Mouse (Mus musculus) MEL (cell line): ENCODE data around the gene Odf2l. TPM values are rescaled to one million over a fixed set of nuclear protein-coding genes. Genes with fewer than 3 reads are reported as not detected.

Experiments
- DNase-seq: peaks from one replicate; pipeline ENCODE4 v3.0.0; 2011; ENCODE audit warnings: low read depth, low spot score
- H3K27ac ChIP-seq: 2 replicates; pipeline ENCODE4 v1.5.1; 2012; ENCODE audit warnings: low read depth, mild to moderate bottlenecking, control low read depth, low read length, moderate library complexity; ENCODE audit not compliant: control insufficient read depth
- H3K27me3 ChIP-seq, 2 experiments: fragments of 150-350 bp in 1 of 2; sonication (generic) in 1 of 2; 2 replicates each; pipeline ENCODE4 v1.6.1; 2012; ENCODE audit warnings: low read length in 2 of 2, mild to moderate bottlenecking in 2 of 2, improper control_type of control experiment in 1 of 2, moderate library complexity in 1 of 2; ENCODE audit not compliant: insufficient read depth in 2 of 2, control insufficient read depth in 1 of 2
- H3K36me3 ChIP-seq, 2 experiments: 2 replicates each; pipeline ENCODE4 v1.6.1; 2012 to 2014; ENCODE audit warnings: low read length in 2 of 2, improper control_type of control experiment in 1 of 2, inconsistent platforms in 1 of 2, mild to moderate bottlenecking in 1 of 2; ENCODE audit not compliant: insufficient read depth in 2 of 2, control insufficient read depth in 1 of 2
- H3K4me1 ChIP-seq, 2 experiments: fragments of 150-350 bp in 1 of 2; sonication (generic) in 1 of 2; 2 replicates each; pipeline ENCODE4 v1.6.1; 2012; ENCODE audit warnings: low read length in 2 of 2, improper control_type of control experiment in 1 of 2, mild to moderate bottlenecking in 1 of 2; ENCODE audit not compliant: insufficient read depth in 2 of 2, control insufficient read depth in 1 of 2
- H3K4me3 ChIP-seq, 2 experiments: fragments of 150-350 bp in 1 of 2; sonication (generic) in 1 of 2; 2 replicates each; pipeline ENCODE4 v1.5.1; 2012; ENCODE audit warnings: low read depth in 2 of 2, low read length in 2 of 2, mild to moderate bottlenecking in 2 of 2, moderate library complexity in 2 of 2, control low read depth in 1 of 2, improper control_type of control experiment in 1 of 2; ENCODE audit not compliant: control insufficient read depth in 1 of 2, insufficient read depth in 1 of 2
- H3K79me2 ChIP-seq: 2 replicates; pipeline ENCODE4 v1.6.1; 2012; ENCODE audit warnings: mild to moderate bottlenecking, low read length, moderate library complexity; ENCODE audit not compliant: control insufficient read depth, poor library complexity, insufficient read depth
- H3K9ac ChIP-seq: 2 replicates; pipeline ENCODE4 v1.6.1; 2012; ENCODE audit warnings: low read depth, mild to moderate bottlenecking, control low read depth, low read length, moderate library complexity; ENCODE audit not compliant: control insufficient read depth, poor library complexity, severe bottlenecking
- H3K9me3 ChIP-seq: fragments of 150-350 bp; sonication (generic); replicated peaks from 2 replicates; pipeline ENCODE4 v1.6.1; 2012; ENCODE audit warnings: mild to moderate bottlenecking, low read length, improper control_type of control experiment, moderate library complexity; ENCODE audit not compliant: insufficient read depth
- BHLHE40 ChIP-seq: IDR thresholded peaks from 2 replicates; pipeline ENCODE4 v1.6.1; 2012; ENCODE audit warnings: low read depth, mild to moderate bottlenecking, inconsistent platforms, low read length, improper control_type of control experiment, borderline replicate concordance
- CHD1 ChIP-seq: IDR thresholded peaks from 2 replicates; pipeline ENCODE4 v1.6.1; 2012; ENCODE audit warnings: low read depth, mild to moderate bottlenecking, inconsistent platforms, low read length, improper control_type of control experiment
- CTCF ChIP-seq, 3 experiments: IDR thresholded peaks in 2 of 3; conservative IDR thresholded peaks in 1 of 3; 2 replicates each; pipeline ENCODE4 v1.5.1; 2011 to 2012; ENCODE audit warnings: low read length in 3 of 3, low read depth in 2 of 3, mild to moderate bottlenecking in 2 of 3, improper control_type of control experiment in 1 of 3, inconsistent platforms in 1 of 3, mixed read lengths in 1 of 3, moderate library complexity in 1 of 3; ENCODE audit not compliant: control insufficient read depth in 1 of 3, insufficient read depth in 1 of 3, poor library complexity in 1 of 3, severe bottlenecking in 1 of 3
- ELF1 ChIP-seq: IDR thresholded peaks from 2 replicates; pipeline ENCODE4 v1.6.1; 2014; ENCODE audit warnings: low read depth, mild to moderate bottlenecking, inconsistent platforms, low read length, improper control_type of control experiment, moderate library complexity
- EP300 ChIP-seq, 2 experiments: IDR thresholded peaks; 2 replicates each; pipeline ENCODE4 v1.6.1; 2011; ENCODE audit warnings: improper control_type of control experiment in 2 of 2, low read length in 2 of 2, low read depth in 1 of 2, mild to moderate bottlenecking in 1 of 2
- ETS1 ChIP-seq: IDR thresholded peaks from 2 replicates; pipeline ENCODE4 v1.6.1; 2012; ENCODE audit warnings: low read depth, mild to moderate bottlenecking, inconsistent platforms, low read length, improper control_type of control experiment, moderate library complexity
- GATA1 ChIP-seq: IDR thresholded peaks from 2 replicates; pipeline ENCODE4 v1.6.1; 2011; ENCODE audit warnings: low read depth, low read length, improper control_type of control experiment
- JUND ChIP-seq: IDR thresholded peaks from 2 replicates; pipeline ENCODE4 v1.6.1; 2011; ENCODE audit warnings: low read depth, mild to moderate bottlenecking, improper control_type of control experiment, low read length
- KAT2A ChIP-seq: conservative IDR thresholded peaks from 2 replicates; pipeline ENCODE4 v1.6.1; 2012; ENCODE audit warnings: low read depth, low read length, improper control_type of control experiment, inconsistent platforms
- MAX ChIP-seq: IDR thresholded peaks from 2 replicates; pipeline ENCODE4 v1.6.1; 2011; ENCODE audit warnings: low read length, improper control_type of control experiment
- MAZ ChIP-seq: IDR thresholded peaks from 2 replicates; pipeline ENCODE4 v1.6.1; 2012; ENCODE audit warnings: low read depth, mild to moderate bottlenecking, inconsistent platforms, low read length, improper control_type of control experiment
- MYB ChIP-seq: IDR thresholded peaks from 2 replicates; pipeline ENCODE4 v1.6.1; 2011; ENCODE audit warnings: mild to moderate bottlenecking, low read depth, low read length, improper control_type of control experiment
- MYC ChIP-seq: IDR thresholded peaks from 2 replicates; pipeline ENCODE4 v1.6.1; 2011; ENCODE audit warnings: low read depth, mild to moderate bottlenecking, low read length, improper control_type of control experiment, moderate library complexity
- NELFE ChIP-seq: IDR thresholded peaks from 2 replicates; pipeline ENCODE4 v1.6.1; 2011; ENCODE audit warnings: low read depth, low read length, improper control_type of control experiment
- POLR2A ChIP-seq, 2 experiments: IDR thresholded peaks; 2 replicates each; pipeline ENCODE4 v1.6.1; 2011 to 2012; ENCODE audit warnings: low read length in 2 of 2, mild to moderate bottlenecking in 2 of 2, control low read depth in 1 of 2, improper control_type of control experiment in 1 of 2, low read depth in 1 of 2, moderate library complexity in 1 of 2; ENCODE audit not compliant: control insufficient read depth in 1 of 2, insufficient read depth in 1 of 2, poor library complexity in 1 of 2
- RAD21 ChIP-seq: IDR thresholded peaks from 2 replicates; pipeline ENCODE4 v1.6.1; 2011; ENCODE audit warnings: mild to moderate bottlenecking, low read depth, low read length, improper control_type of control experiment
- RCOR1 ChIP-seq: IDR thresholded peaks from 2 replicates; pipeline ENCODE4 v1.6.1; 2012; ENCODE audit warnings: low read depth, mild to moderate bottlenecking, inconsistent platforms, low read length, improper control_type of control experiment
- SMC3 ChIP-seq: IDR thresholded peaks from 2 replicates; pipeline ENCODE4 v1.6.1; 2011; ENCODE audit warnings: low read depth, low read length, improper control_type of control experiment
- TAL1 ChIP-seq: IDR thresholded peaks from 2 replicates; pipeline ENCODE4 v1.6.1; 2012; ENCODE audit warnings: mild to moderate bottlenecking, inconsistent platforms, low read length, moderate library complexity, mixed read lengths
- TBP ChIP-seq: IDR thresholded peaks from 2 replicates; pipeline ENCODE4 v1.8.0; 2011; ENCODE audit warnings: low read depth, low read length, improper control_type of control experiment
- TCF12 ChIP-seq: IDR thresholded peaks from 2 replicates; pipeline ENCODE4 v1.6.1; 2014; ENCODE audit warnings: low read depth, mild to moderate bottlenecking, inconsistent platforms, low read length, improper control_type of control experiment, moderate library complexity
- USF1 ChIP-seq: IDR thresholded peaks from 2 replicates; pipeline ENCODE4 v1.6.1; 2014; ENCODE audit warnings: low read depth, mild to moderate bottlenecking, inconsistent platforms, low read length, improper control_type of control experiment, moderate library complexity
- ZNF384 ChIP-seq: IDR thresholded peaks from 2 replicates; pipeline ENCODE4 v1.6.1; 2012; ENCODE audit warnings: low read depth, mild to moderate bottlenecking, inconsistent platforms, low read length, improper control_type of control experiment
- polyA plus RNA-seq, 2 experiments: library from polyadenylated mRNA; stranded (reverse) in 1 of 2; unstranded in 1 of 2; fragments of >175 nt in 1 of 2; fragments of >200 nt in 1 of 2; gene quantifications; 2 replicates each; pipeline versions ENCODE4 v1.2.1 to v1.2.4; 2012; ENCODE audit warnings: low replicate concordance in 2 of 2, low read depth in 1 of 2; ENCODE audit not compliant: insufficient read length in 2 of 2, insufficient read depth in 1 of 2, missing spikeins in 1 of 2
- total RNA-seq: library from RNA; depleted of rRNA; stranded (reverse); fragments of 300-350 nt; gene quantifications from 2 replicates; pipeline ENCODE4 v1.2.3, GENCODE M21; 2012

Gene Odf2l
- total and polyA plus RNA-seq, 3 experiments: 12.6 to 15.0 TPM; not detected in 1

DNA sequence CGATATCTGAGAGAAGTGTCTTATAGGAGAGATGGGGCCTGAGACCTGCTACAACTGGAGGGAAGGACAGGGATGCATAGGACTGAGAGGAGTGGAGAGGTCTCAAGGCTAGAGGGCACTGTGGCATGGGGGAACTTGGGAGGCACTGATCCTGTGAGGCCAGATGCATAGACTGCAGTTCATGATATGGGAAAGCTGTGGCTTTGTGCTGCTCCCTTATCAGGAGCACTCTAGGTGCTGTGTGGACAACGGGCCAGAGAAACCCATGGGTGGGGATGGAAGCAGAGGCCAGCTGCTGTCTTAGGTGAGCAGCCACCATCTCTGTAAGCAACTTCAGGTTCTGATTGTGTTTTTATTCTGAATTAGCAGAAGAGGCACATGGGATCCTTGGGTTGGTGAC is 3.2 kb upstream of the Odf2l start (continued):
- TF ChIP-seq MYC: no peak
- no peak for TF ChIP-seq USF1
- no peak for TF ChIP-seq ELF1
- no peak for TF ChIP-seq BHLHE40
- no peak for TF ChIP-seq SMC3
- peak; percentile 12 to 51; a peak in 2 of 4 replicates for TF ChIP-seq EP300 (IDR thresholded peaks at IDR 0.05; ENCODE audit: low read depth in 1 of 2, low read length in 2 of 2)

DNA sequence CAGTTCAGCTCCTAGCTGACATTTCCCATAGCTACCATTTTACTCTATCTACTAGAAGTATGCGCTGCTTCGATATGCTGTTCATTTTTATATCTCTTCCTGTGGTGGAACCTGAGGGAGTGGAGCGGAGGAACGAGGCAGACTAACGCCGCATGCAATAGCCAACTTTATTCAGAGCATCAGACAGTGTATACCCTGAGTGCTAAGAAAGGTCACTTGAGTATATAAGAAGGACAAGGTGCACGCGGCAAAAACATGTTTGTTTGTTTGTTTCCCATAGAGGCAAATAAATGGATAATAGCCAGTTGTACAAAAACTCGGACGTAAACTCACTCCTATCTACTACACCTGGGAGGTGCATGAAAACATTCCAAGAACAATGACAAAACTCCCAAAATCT is 751 bp upstream of the Odf2l start:
- peak overlapping the region; percentile 70 for H3K9ac ChIP-seq
- H3K4me3 ChIP-seq: peak overlapping the region; percentile 71 to 78
- H3K79me2 ChIP-seq: peaks cover 2% of the 10 kb centered on the region; the same call in 1 of the 2 replicates

DNA sequence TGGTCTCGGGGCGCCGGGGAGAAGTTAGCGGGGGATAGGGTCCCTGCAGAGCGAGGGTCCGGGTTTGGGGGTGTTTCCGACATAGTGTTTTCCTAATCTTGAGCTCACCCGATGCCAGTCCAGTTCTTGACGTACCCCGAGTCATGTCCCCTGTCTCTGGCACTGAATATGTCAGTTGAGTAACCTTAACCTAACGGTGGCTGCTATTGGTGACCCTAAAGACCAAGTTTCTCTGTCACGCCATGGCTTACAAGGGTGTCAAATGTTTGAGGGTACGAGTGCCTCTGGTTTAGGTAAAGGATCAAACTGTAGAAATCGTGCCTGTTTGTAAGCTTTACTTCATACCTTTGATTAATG is 592 bp downstream of the Odf2l start:
- H3K4me1 ChIP-seq: peaks cover 2 to 19% of the 10 kb centered on the region in 2 experiments; a peak in 2 of 4 replicates
- peak overlapping the region; percentile 80 for H3K27ac ChIP-seq
- H3K79me2 ChIP-seq: peaks cover 2% of the 10 kb centered on the region; the same call in 1 of the 2 replicates
- peaks cover 0 to 19% of the 10 kb centered on the region in 2 experiments; a peak in 2 of 4 replicates for H3K36me3 ChIP-seq
- H3K4me3 ChIP-seq: peak overlapping the region; percentile 90 to 99
- TF ChIP-seq MAX (peak; percentile 59), CHD1 (0 out of 2 replicates have a peak, but pooled peaks have one; percentile 13), SMC3 (no peak)
- no peak for DNase-seq
- peak overlapping the region; percentile 99 for H3K9ac ChIP-seq
- H3K9me3 ChIP-seq: no peaks in the 10 kb centered on the region
- H3K27me3 ChIP-seq: no peaks in the 10 kb centered on the region

More for the DNA sequence above, 751 bp upstream of the Odf2l start:
- peak overlapping the region; percentile 77 for H3K27ac ChIP-seq
- H3K36me3 ChIP-seq: peaks cover 0 to 19% of the 10 kb centered on the region in 2 experiments; a peak in 2 of 4 replicates
- no peaks in the 10 kb centered on the region for H3K9me3 ChIP-seq
- no peak for TF ChIP-seq ZNF384
- TF ChIP-seq CTCF (IDR thresholded peaks at IDR 0.05 in 2 of 3, conservative IDR thresholded peaks at IDR 0.05 in 1 of 3; ENCODE audit: control insufficient read depth in 1 of 3, insufficient read depth in 1 of 3, low read depth in 2 of 3, low read length in 3 of 3, poor library complexity in 1 of 3, severe bottlenecking in 1 of 3): no peak
- TF ChIP-seq KAT2A: no peak
- 0 out of 2 replicates have a peak, but pooled peaks have one; percentile 33 for TF ChIP-seq MYC
- TF ChIP-seq JUND: no peak
- TF ChIP-seq NELFE: no peak
- no peak for TF ChIP-seq MYB
- TF ChIP-seq TAL1: no peak
- TF ChIP-seq POLR2A (IDR thresholded peaks at IDR 0.05; ENCODE audit: control insufficient read depth in 1 of 2, insufficient read depth in 1 of 2, low read depth in 1 of 2, low read length in 2 of 2, poor library complexity in 1 of 2): no peak
- peak in 1 of 2 experiments; percentile 34; a peak in 1 of 4 replicates for TF ChIP-seq EP300 (IDR thresholded peaks at IDR 0.05; ENCODE audit: low read depth in 1 of 2, low read length in 2 of 2)
- no peak for TF ChIP-seq ETS1
- no peak for TF ChIP-seq RAD21
- 0 out of 2 replicates have a peak, but pooled peaks have one; percentile 34 for TF ChIP-seq TCF12
- TF ChIP-seq MAZ: no peak
- no peak for TF ChIP-seq RCOR1
- no peak for TF ChIP-seq TBP
- TF ChIP-seq GATA1: peak; percentile 26; the same call in 1 of the 2 replicates
- no peaks in the 10 kb centered on the region for H3K27me3 ChIP-seq
- peaks cover 2 to 19% of the 10 kb centered on the region in 2 experiments; a peak in 2 of 4 replicates for H3K4me1 ChIP-seq
- DNase-seq: peak; percentile 61
